Mouse (Mus musculus) thymus, adult 2 months (tissue): ENCODE results near the gene Phox2b.

ENCODE experiments used
- CTCF ChIP-seq: fragments of 200-500 bp; IDR thresholded peaks from 2 replicates; pipeline ENCODE4 v1.5.1; 2012; ENCODE audit warnings: mild to moderate bottlenecking, control low read depth, low read length, moderate library complexity, borderline replicate concordance; ENCODE audit not compliant: control insufficient read depth, poor library complexity, insufficient read depth; ENCODE audit errors: extremely low read depth
- POLR2A ChIP-seq: fragments of 200-500 bp; IDR thresholded peaks from 2 replicates; pipeline ENCODE4 v1.6.1; 2012; ENCODE audit warnings: mild to moderate bottlenecking, low read length, control low read depth, moderate library complexity; ENCODE audit not compliant: control insufficient read depth, poor library complexity, insufficient read depth; ENCODE audit errors: extremely low read depth

GRCm38 (mm10) chr5:67100564-67101394 is 1.7 kb upstream of the Phox2b start:
- no peak for TF ChIP-seq CTCF
- no peak for TF ChIP-seq POLR2A
